Mouse (Mus musculus) forebrain, embryonic 12.5 days (tissue): Measurements from ENCODE around the gene Add2. TPM values are rescaled to one million over a fixed set of nuclear protein-coding genes. Genes with fewer than 3 reads are reported as not detected.
A peak's percentile ranks its signal among the peaks of the same experiment; 100 is the strongest.

ENCODE experiments used
- ATAC-seq: fragments of 200-750 bp; cut with Nextera tagmentation; 2 replicates; pipeline ENCODE4 v1.8.0; 2017; ENCODE audit warnings: moderate TSS enrichment; ENCODE audit not compliant: low FRiP score
- H3K27ac ChIP-seq: fragments of 300-500 bp; sonication (generic); 2 replicates; pipeline ENCODE4 v1.5.1; 2016; ENCODE audit warnings: mild to moderate bottlenecking
- H3K27me3 ChIP-seq: fragments of 300-500 bp; sonication (generic); 2 replicates; pipeline ENCODE4 v1.6.1; 2016; ENCODE audit warnings: mild to moderate bottlenecking
- H3K36me3 ChIP-seq: fragments of 300-500 bp; sonication (generic); replicated peaks from 2 replicates; pipeline ENCODE4 v1.6.1; 2016; ENCODE audit warnings: mild to moderate bottlenecking
- H3K4me1 ChIP-seq: fragments of 300-500 bp; sonication (generic); 2 replicates; pipeline ENCODE4 v1.6.1; 2016
- H3K4me2 ChIP-seq: fragments of 300-500 bp; sonication (generic); 2 replicates; pipeline ENCODE4 v1.6.1; 2016; ENCODE audit warnings: mild to moderate bottlenecking, moderate library complexity
- H3K4me3 ChIP-seq: fragments of 300-500 bp; sonication (generic); replicated peaks from 2 replicates; pipeline ENCODE4 v1.5.1; 2016; ENCODE audit warnings: mild to moderate bottlenecking
- H3K9ac ChIP-seq: fragments of 300-500 bp; sonication (generic); 2 replicates; pipeline ENCODE4 v1.6.1; 2016; ENCODE audit warnings: mild to moderate bottlenecking
- H3K9me3 ChIP-seq: fragments of 300-500 bp; sonication (generic); 2 replicates; pipeline ENCODE4 v1.6.1; 2016
- WGBS: fragments of 180-500 bp; shearing (Covaris S2); methylation state at CpG from one replicate; pipeline ENCODE4 v1.1.7; 2016; 5-methylcytosine and 5-hydroxymethylcytosine counted together
- polyA plus RNA-seq: library from polyadenylated mRNA; unstranded; fragments of >200 nt; fragmentation: Nextera tagmentation; extraction: Ambion mirVana; gene quantifications from 2 replicates; pipeline ENCODE4 v1.2.1, GENCODE M21; 2016

The Add2 gene
- polyA plus RNA-seq, 1 experiment from 2014 or later: 124 TPM

- H3K9ac ChIP-seq: no peak overlapping the region
- H3K27me3 ChIP-seq: no peaks in the 10 kb centered on the region
- no peaks in the 10 kb centered on the region for H3K9me3 ChIP-seq
- H3K4me3 ChIP-seq: no peak overlapping the region
- 82% methylated on average over 4 of the region's 4 CpGs for WGBS
- no peaks in the 10 kb centered on the region for H3K36me3 ChIP-seq
- ATAC-seq: no peak
- no peak overlapping the region for H3K4me2 ChIP-seq
- no peaks in the 10 kb centered on the region for H3K4me1 ChIP-seq
- H3K27ac ChIP-seq: no peak overlapping the region
Measured at GRCm38 (mm10) chr6:86019415-86020237, 8.9 kb upstream of the Add2 start.

GRCm38 (mm10) chr6:86020948-86021347 lies 7.5 kb upstream of the Add2 start:
- H3K27ac ChIP-seq: no peak overlapping the region
- no peaks in the 10 kb centered on the region for H3K36me3 ChIP-seq
- H3K4me1 ChIP-seq: no peaks in the 10 kb centered on the region
- no peaks in the 10 kb centered on the region for H3K27me3 ChIP-seq
- no peak overlapping the region for H3K9ac ChIP-seq
- no peak overlapping the region for H3K4me2 ChIP-seq
- H3K4me3 ChIP-seq: no peak overlapping the region
- no peaks in the 10 kb centered on the region for H3K9me3 ChIP-seq
- no peak for ATAC-seq
- WGBS: 22% methylated on average over 3 of the region's 3 CpGs

GRCm38 (mm10) chr6:86026632-86027292 lies 1.7 kb upstream of the Add2 start:
- H3K4me2 ChIP-seq: no peak overlapping the region
- WGBS: 86% methylated on average over 8 of the region's 8 CpGs
- H3K27me3 ChIP-seq: 0 out of 2 replicates have a peak, but pooled peaks cover 4% of the 10 kb centered on the region
- no peak overlapping the region for H3K9ac ChIP-seq
- H3K4me3 ChIP-seq: no peak overlapping the region
- no peak for ATAC-seq
- no peaks in the 10 kb centered on the region for H3K9me3 ChIP-seq
- peaks cover 24% of the 10 kb centered on the region for H3K4me1 ChIP-seq
- H3K27ac ChIP-seq: no peak overlapping the region
- H3K36me3 ChIP-seq: no peaks in the 10 kb centered on the region

- H3K27me3 ChIP-seq: 0 out of 2 replicates have a peak, but pooled peaks cover 4% of the 10 kb centered on the region
- peak overlapping the region; percentile 76 for H3K4me3 ChIP-seq
- no peaks in the 10 kb centered on the region for H3K9me3 ChIP-seq
- peak overlapping the region; percentile 72 for H3K4me2 ChIP-seq
- WGBS: 71% methylated on average over 2 of the region's 2 CpGs
- peak overlapping the region; percentile 93 for H3K9ac ChIP-seq
- no peaks in the 10 kb centered on the region for H3K36me3 ChIP-seq
- H3K4me1 ChIP-seq: peaks cover 38% of the 10 kb centered on the region
- H3K27ac ChIP-seq: peak overlapping the region; percentile 93
- ATAC-seq: peak; percentile 52
Measured at GRCm38 (mm10) chr6:86028150-86028549, 331 bp upstream of the Add2 start.

- H3K27me3 ChIP-seq: 0 out of 2 replicates have a peak, but pooled peaks cover 4% of the 10 kb centered on the region
- ATAC-seq: 0 out of 2 replicates have a peak, but pooled peaks have one; percentile 21
- peak overlapping the region; percentile 72 for H3K4me2 ChIP-seq
- WGBS: 4% methylated on average over 6 of the region's 6 CpGs
- peak overlapping the region; percentile 76 for H3K4me3 ChIP-seq
- H3K4me1 ChIP-seq: peaks cover 44% of the 10 kb centered on the region
- H3K9me3 ChIP-seq: no peaks in the 10 kb centered on the region
- H3K9ac ChIP-seq: peak overlapping the region; percentile 93
- H3K27ac ChIP-seq: peak overlapping the region; percentile 93
- H3K36me3 ChIP-seq: no peaks in the 10 kb centered on the region
Measured at GRCm38 (mm10) chr6:86029323-86029713, 837 bp downstream of the Add2 start.

GRCm38 (mm10) chr6:86031527-86031926 lies 3.0 kb downstream of the Add2 start:
- Histone ChIP-seq H3K4me3 (peak overlapping the region; percentile 21; the same call in 1 of the 2 replicates), H3K4me1 (peaks cover 44% of the 10 kb centered on the region)

GRCm38 (mm10) chr6:86033635-86034034 lies 5.2 kb downstream of the Add2 start:
- H3K9ac ChIP-seq: no peak overlapping the region
- no peaks in the 10 kb centered on the region for H3K27me3 ChIP-seq
- no peak overlapping the region for H3K4me2 ChIP-seq
- no peaks in the 10 kb centered on the region for H3K36me3 ChIP-seq
- H3K9me3 ChIP-seq: no peaks in the 10 kb centered on the region
- H3K4me1 ChIP-seq: peaks cover 45% of the 10 kb centered on the region
- H3K4me3 ChIP-seq: no peak overlapping the region
- ATAC-seq: no peak
- WGBS: 87% methylated on average over 1 of the region's 1 CpGs
- H3K27ac ChIP-seq: no peak overlapping the region

More at GRCm38 (mm10) chr6:86031527-86031926, 3.0 kb downstream of the Add2 start:
- 86% methylated on average over 2 of the region's 2 CpGs for WGBS
- H3K4me2 ChIP-seq: peak overlapping the region; percentile 72
- no peaks in the 10 kb centered on the region for H3K9me3 ChIP-seq
- H3K9ac ChIP-seq: no peak overlapping the region
- no peak for ATAC-seq
- no peak overlapping the region for H3K27ac ChIP-seq
- H3K36me3 ChIP-seq: no peaks in the 10 kb centered on the region
- H3K27me3 ChIP-seq: 0 out of 2 replicates have a peak, but pooled peaks cover 4% of the 10 kb centered on the region

GRCm38 (mm10) chr6:86038901-86039300 lies 10.4 kb downstream of the Add2 start:
- Histone ChIP-seq H3K36me3 (no peaks in the 10 kb centered on the region; the same call in 1 of the 2 replicates), H3K27ac (no peak overlapping the region), H3K9me3 (no peaks in the 10 kb centered on the region), H3K4me3 (no peak overlapping the region), H3K27me3 (no peaks in the 10 kb centered on the region), H3K4me1 (0 out of 2 replicates have a peak, but pooled peaks cover 5% of the 10 kb centered on the region), H3K4me2 (no peak overlapping the region), H3K9ac (no peak overlapping the region)
- 73% methylated on average over 2 of the region's 2 CpGs for WGBS
- no peak for ATAC-seq

GRCm38 (mm10) chr6:86040140-86040539 lies 11.7 kb downstream of the Add2 start:
- no peak overlapping the region for H3K9ac ChIP-seq
- no peaks in the 10 kb centered on the region for H3K27me3 ChIP-seq
- no peak overlapping the region for H3K4me3 ChIP-seq
- H3K4me2 ChIP-seq: no peak overlapping the region
- 0 out of 2 replicates have a peak, but pooled peaks cover 5% of the 10 kb centered on the region for H3K4me1 ChIP-seq
- no peaks in the 10 kb centered on the region for H3K9me3 ChIP-seq
- no peak overlapping the region for H3K27ac ChIP-seq
- WGBS: 73% methylated on average over 1 of the region's 1 CpGs
- no peaks in the 10 kb centered on the region; the same call in 1 of the 2 replicates for H3K36me3 ChIP-seq
- ATAC-seq: no peak

GRCm38 (mm10) chr6:86047510-86047909 lies 19.0 kb downstream of the Add2 start:
- WGBS: 93% methylated on average over 11 of the region's 11 CpGs
- no peak overlapping the region for H3K4me2 ChIP-seq
- H3K27me3 ChIP-seq: no peaks in the 10 kb centered on the region
- H3K36me3 ChIP-seq: no peaks in the 10 kb centered on the region; the same call in 1 of the 2 replicates
- no peak for ATAC-seq
- no peak overlapping the region for H3K4me3 ChIP-seq
- no peak overlapping the region for H3K27ac ChIP-seq
- H3K9me3 ChIP-seq: no peaks in the 10 kb centered on the region
- no peak overlapping the region for H3K9ac ChIP-seq
- peaks cover 34% of the 10 kb centered on the region for H3K4me1 ChIP-seq

- WGBS: 82% methylated on average over 5 of the region's 5 CpGs
- no peak for ATAC-seq
- no peaks in the 10 kb centered on the region for H3K27me3 ChIP-seq
- no peaks in the 10 kb centered on the region for H3K9me3 ChIP-seq
- H3K4me3 ChIP-seq: no peak overlapping the region
- no peak overlapping the region for H3K9ac ChIP-seq
- no peaks in the 10 kb centered on the region; the same call in 1 of the 2 replicates for H3K36me3 ChIP-seq
- no peak overlapping the region for H3K27ac ChIP-seq
- no peak overlapping the region for H3K4me2 ChIP-seq
- peaks cover 44% of the 10 kb centered on the region for H3K4me1 ChIP-seq
Measured at GRCm38 (mm10) chr6:86048509-86048908, 20.0 kb downstream of the Add2 start.

GRCm38 (mm10) chr6:86050586-86051268 lies 22.2 kb downstream of the Add2 start:
- ATAC-seq: no peak
- Histone ChIP-seq H3K36me3 (no peaks in the 10 kb centered on the region), H3K9ac (no peak overlapping the region), H3K9me3 (no peaks in the 10 kb centered on the region), H3K4me2 (no peak overlapping the region), H3K27me3 (no peaks in the 10 kb centered on the region), H3K4me1 (peaks cover 52% of the 10 kb centered on the region), H3K27ac (peak overlapping the region; percentile 97), H3K4me3 (no peak overlapping the region)
- WGBS: 66% methylated on average over 6 of the region's 6 CpGs
